Mouse (Mus musculus) liver, adult 2 months (tissue): ENCODE data around the gene Gnb2.

Experiments
- CTCF ChIP-seq: fragments of 200-500 bp; IDR thresholded peaks from 2 replicates; pipeline ENCODE4 v1.5.1; 2011; ENCODE audit warnings: low read depth, low read length, control low read depth
- POLR2A ChIP-seq: fragments of 200-500 bp; IDR thresholded peaks from 2 replicates; pipeline ENCODE4 v1.6.1; 2011; ENCODE audit warnings: low read length, control low read depth; ENCODE audit not compliant: insufficient read depth; ENCODE audit errors: extremely low read depth

DNA sequence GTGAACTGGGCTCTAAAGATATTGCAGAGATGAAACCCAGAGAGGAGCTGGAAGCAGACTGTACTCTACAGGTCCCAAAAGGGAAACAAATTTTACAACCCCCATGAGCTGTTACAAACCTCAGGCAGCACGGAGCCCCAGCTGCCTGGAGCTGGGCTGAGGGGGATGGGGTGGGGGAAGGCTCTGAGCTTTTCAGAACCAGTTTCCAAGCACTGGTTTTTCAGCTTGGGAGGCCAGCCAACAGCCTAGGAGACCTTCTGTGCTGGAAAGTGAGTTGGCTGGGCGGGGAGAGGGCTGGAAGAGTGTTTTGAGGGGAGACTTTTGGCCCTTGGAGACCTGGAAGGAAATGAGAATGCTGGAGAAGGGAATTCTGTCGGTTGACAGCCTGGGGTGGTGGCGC is 41.8 kb downstream of the Gnb2 start:
- no peak for TF ChIP-seq POLR2A
- TF ChIP-seq CTCF, result no peak
